Mouse (Mus musculus): ENCODE measurements around the gene Ang5.
"Not testable (repeated sequence)": the region's sequence is repeated elsewhere in the genome, so short reads cannot be mapped to it uniquely, and the experiment has no call there.

Gene Ang5

DNA sequence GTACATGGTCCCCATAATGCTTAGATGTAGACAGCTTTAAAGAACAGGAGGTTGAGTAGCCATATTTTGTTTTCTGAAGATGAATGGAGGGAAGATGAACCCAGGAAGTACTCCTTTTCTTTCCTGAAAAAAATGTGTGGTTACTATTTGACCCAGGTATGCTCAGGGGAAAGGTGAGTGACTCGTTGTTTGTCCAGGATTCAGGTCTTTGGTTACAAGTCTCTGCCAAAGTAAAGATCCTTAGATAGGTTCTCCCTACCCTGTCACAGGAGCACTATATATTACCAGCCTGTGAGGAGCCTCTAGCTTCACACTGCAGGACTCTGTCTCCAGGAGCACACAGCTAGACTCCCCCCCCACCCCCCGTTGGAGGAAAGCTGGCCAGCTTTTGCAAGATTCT is at the start of gene Ang5:
Ang5 (plus strand) TSS at position 301 of the 400 bp plus-strand sequence.
- DNase-seq, result not testable (repeated sequence)

DNA sequence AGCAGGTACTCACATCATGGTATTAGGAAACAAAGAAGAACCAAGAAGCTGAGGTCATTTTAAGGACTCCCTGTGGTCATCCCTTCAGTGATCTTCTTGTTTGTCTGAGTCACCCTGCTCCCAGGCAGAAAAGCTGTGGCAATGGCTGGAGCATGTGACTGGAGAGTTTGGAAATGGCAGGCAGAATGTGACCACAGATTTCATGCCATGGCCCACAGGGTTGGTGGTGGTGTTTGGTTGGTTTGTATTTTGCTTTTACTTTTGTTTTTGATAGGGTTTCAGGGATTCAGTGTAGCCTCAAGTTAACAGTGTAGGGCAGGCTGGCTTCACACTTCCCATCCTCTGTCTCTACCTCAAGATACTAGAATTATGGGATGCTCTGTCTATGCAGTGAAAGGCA is 38.7 kb upstream of the Ang5 start:
- not testable (repeated sequence) for DNase-seq

DNA sequence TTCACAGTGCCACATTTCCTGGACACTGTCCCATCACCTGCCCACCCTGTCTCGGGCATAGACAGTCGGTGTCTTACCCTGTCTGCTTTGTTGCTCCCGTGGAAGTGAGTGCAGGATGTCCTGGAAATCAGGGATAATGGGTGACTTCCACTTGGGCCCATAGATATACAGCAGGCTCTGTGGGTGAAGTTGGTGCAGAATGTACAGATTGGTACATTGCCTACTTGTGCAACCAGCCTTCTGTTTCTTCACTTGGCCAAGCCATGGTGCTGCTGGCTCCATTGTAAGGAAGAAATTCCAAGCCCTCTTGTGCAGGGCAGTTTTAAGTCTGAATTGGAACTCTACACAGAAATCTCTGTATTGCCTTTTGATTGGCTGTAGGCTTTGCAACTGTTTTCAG is 33.4 kb upstream of the Ang5 start, which contains the start of gene Ear10:
Ear10 (minus strand) TSS at position 101 of the 400 bp plus-strand sequence.
- DNase-seq, result not testable (repeated sequence)

DNA sequence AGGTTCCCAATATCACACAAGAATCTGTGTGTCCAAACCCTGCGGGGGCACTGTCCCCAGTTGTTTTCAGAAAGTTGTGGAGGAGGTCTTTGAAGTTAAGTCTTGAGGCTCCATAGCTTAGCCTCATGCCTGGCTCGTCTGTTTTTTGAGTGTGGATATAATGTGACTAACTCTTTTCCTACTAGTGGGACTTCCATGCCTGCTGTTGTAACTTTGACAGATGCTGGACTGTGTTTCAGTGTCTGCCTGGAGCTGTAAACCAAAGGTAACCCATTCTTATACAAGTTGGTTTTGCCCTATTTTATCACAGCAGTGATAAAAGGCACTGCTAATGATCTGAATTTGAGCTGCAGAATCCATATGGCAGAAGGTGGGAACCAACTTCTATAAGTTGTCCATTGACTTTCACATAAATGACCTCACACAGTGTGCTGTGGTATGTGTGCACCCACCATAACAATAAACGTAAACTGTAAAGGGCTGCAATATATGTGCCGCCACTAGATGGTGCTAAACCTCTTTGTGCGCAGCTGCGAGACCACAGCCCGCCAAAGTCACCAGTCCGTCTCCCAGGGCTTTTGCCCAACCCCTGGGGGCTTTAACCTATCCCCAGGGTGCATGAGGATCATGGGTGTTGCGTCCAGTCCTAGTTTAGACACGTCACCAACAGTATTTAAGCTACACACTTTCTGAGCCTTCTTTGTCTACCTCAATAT is 32.0 kb upstream of the Ang5 start, which contains the start of gene Gm8113:
Gm8113 (plus strand) TSS at position 703 of the 716 bp plus-strand sequence.
- peak; percentile 69 to 71 for DNase-seq

DNA sequence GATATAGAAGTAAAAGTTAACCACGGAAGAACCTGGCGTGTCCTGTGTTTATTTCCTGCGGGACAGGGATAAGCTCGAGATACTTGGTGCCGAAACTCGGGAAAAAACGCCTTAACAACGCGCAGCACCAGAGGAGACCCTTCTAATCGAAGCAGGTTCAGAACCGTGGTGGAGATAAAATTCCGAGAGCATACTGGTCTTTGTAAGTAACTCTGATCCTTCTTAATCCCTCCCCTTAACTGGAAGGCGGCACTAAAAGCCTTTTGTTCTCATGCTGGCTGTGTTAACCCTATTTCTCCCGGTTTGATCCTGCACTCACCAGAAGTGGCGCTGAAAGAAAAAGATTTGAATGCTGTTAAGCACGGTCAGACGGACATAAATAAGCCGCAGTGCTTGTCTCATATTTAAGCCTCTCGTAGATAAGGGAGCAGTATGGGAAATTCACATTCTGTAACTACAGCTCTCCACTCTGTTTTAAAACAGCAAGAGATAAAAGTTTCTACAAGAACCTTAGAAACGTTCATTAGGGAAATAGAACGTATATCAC is 31.4 kb upstream of the Ang5 start:
- not testable (repeated sequence) for DNase-seq

- peak; percentile 36 to 52 for DNase-seq
These were observed 23.9 kb upstream of the Ang5 start for GRCm38 (mm10) chr14:43932991-43933390.

DNA sequence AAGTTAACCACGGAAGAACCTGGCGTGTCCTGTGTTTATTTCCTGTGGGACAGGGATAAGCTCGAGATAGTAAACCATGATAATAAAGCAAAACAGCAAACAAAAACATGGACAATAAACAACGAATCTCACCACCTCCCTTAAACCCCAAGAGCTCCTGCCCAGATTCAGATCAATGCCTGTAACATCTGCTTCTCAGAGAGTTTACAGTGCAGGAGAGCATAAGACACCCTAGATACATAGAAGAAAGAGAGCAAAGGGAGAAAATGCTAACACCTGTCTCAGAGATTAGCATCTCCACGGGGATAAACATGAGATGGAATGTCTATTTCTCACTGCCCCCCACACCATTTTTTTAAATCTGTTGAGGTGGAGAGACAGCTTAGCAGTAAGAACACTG is 23.5 kb upstream of the Ang5 start:
- not testable (repeated sequence) for DNase-seq

- not testable (repeated sequence) for DNase-seq
These were observed 3.5 kb upstream of the Ang5 start for GRCm38 (mm10) chr14:43953382-43953781.

DNA sequence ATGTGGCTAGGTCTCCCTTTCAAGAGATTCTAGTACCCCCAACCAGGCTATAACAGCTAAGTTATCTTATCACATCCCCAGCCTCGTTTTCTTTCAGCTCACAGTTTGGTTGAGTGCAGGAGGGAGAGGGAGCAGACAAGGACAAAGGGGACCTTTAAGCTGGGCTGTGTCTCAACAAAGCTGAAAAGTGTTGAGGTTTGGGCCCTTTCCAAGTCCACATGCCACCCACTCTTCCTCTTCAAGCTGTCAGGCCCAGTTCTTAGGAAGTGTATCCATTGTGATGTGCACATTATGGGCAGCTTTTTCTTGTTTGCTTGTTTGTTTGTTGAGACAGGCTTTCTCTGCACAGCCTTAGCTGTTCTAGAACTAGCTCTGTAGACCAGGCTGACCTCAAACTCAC is 1.8 kb upstream of the Ang5 start:
- not testable (repeated sequence) for DNase-seq

DNA sequence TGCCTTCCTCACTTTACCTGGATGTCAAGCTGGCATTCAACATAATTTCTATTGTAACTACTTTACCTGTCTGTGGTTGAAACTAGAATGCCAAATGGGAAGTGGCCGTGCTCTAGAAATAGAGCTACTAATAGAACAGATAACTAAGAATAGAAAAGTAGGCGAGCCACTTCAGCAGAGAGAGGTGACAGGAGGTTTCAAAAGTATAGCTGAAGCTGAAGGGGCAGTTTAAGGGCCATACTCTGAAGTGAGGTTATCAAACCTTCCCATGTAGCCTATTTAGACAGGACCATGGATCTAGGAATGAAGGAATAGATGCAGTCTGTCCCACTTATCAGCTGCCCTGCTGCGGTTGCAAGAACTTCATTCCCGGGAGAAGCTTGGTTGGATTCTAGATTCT is 26.6 kb downstream of the Ang5 start:
- DNase-seq, result no peak

DNA sequence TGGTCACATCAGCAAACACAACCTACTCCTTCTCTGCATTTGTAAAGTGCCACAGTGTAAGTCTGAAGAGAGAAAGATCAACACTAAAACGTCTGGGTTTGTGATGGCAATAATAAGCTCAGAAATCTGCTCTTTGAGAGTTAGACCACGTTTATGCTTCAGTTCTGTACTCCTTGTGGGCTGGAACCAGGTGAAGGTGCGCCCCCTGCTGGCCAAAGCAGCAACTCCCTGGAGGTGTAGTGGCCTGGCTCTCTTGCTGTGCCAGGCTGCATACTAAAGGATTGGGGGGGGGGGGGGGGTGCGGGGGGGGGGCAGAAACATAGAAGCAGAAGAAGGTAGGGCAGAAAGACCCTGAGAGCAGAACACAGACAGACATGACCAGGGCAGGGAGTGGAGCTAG is 27.0 kb downstream of the Ang5 start:
- peak; percentile 60 to 62 for DNase-seq

DNA sequence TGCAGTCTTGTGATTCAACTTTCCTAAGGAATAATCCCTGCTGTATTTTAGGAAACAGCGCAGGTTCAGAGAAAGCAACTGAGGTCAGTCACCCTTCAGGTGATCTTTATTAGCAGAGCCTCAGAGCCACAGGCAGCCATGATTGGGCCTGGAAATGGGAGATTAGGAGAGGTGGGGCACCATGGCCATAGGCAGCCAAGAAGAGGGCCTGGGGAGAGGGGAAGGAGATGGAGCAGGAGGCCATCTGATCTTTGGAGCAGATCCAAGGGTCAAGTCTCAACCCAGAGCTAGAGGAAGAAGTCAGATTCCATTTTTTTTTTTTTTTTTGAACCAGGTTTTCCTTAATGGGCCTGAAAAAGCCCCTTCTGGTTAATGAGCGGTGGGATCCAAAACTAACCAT is 29.3 kb downstream of the Ang5 start:
- DNase-seq, result no peak

GRCm38 (mm10) chr14:43987404-43987803 is 30.5 kb downstream of the Ang5 start:
- DNase-seq, result peak; percentile 82

DNA sequence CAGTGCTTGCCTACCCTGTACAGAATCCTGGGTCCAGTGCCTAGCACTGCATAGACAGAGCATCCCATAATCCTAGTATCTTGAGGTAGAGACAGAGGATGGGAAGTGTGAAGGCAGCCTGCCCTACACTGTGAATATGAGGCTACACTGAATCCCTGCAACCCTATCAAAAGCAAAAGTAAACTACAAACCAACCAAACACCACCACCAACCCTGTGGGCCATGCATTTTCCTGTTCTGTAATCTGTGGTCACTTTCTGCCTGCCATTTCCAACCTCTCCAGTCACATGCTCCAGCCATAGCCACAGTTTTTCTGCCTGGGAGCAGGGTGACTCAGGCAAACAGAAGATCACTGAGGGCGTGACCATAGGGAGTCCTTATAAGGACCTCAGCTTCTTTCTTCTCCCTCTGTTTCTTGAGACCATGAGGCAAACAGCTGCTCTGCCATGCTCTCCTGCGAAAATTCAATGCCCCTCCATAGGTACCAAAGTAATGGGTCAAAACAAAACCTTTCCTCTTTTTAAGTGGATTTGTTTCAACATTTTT is 41.7 kb downstream of the Ang5 start:
- DNase-seq, result not testable (repeated sequence)

- DNase-seq, result no peak
These were observed 44.7 kb downstream of the Ang5 start for GRCm38 (mm10) chr14:44001600-44001999.

- no peak for DNase-seq
These were observed 45.3 kb downstream of the Ang5 start, which contains the start of gene Ang6 for GRCm38 (mm10) chr14:44002169-44002568. Gene Ang6 (minus strand): TSS chr14:44002269.

DNA sequence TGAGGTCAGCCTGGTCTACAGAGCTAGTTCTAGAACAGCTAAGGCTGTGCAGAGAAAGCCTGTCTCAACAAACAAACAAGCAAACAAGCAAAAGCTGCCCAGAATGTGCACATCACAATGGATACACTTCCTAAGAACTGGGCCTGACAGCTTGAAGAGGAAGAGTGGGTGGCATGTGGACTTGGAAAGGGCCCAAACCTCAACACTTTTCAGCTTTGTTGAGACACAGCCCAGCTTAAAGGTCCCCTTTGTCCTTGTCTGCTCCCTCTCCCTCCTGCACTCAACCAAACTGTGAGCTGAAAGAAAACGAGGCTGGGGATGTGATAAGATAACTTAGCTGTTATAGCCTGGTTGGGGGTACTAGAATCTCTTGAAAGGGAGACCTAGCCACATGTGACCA is 51.2 kb downstream of the Ang5 start:
- DNase-seq, result not testable (repeated sequence)

GRCm38 (mm10) chr14:44009686-44010085 is 52.8 kb downstream of the Ang5 start:
- not testable (repeated sequence) for DNase-seq

Data from cerebellum, postnatal 10 days (tissue).